Mouse (Mus musculus) adrenal gland, adult 2 months (tissue): ENCODE measurements around the gene Hist1h4k. TPM values are rescaled to one million over a fixed set of nuclear protein-coding genes. Genes with fewer than 3 reads are reported as not detected.

Experiments
- DNase-seq: peaks from one replicate; pipeline ENCODE4 v3.0.0; 2021
- polyA plus RNA-seq: library from polyadenylated mRNA; depleted of rRNA; stranded (reverse); fragments of >200 nt; gene quantifications from 2 replicates; pipeline ENCODE4 v1.2.3, GENCODE M21; 2012
- total RNA-seq, 2 experiments: library from RNA; stranded (reverse); gene quantifications; 2 replicates each; pipeline ENCODE4 v1.2.3; 2021

The Hist1h4k gene
- total and polyA plus RNA-seq, 3 experiments = 12.5 to 101 (median 76.0) TPM

- DNase-seq = no peak
Measured at GRCm38 (mm10) chr13:21755707-21756106, 5.4 kb upstream of the Hist1h4k start.

GRCm38 (mm10) chr13:21754294-21755001 is 4.1 kb upstream of the Hist1h4k start:
- DNase-seq = peak; percentile 25

GRCm38 (mm10) chr13:21753524-21754285 is 3.4 kb upstream of the Hist1h4k start, which contains the start of the genes Hist1h2ak and Hist1h2bn:
Gene Hist1h2ak (minus strand): TSS chr13:21753827.
Gene Hist1h2bn (plus strand): TSS chr13:21754123.
- peak; percentile 84 for DNase-seq

GRCm38 (mm10) chr13:21753051-21753523 is 2.8 kb upstream of the Hist1h4k start:
- DNase-seq = no peak

GRCm38 (mm10) chr13:21752356-21752755 is 2.1 kb upstream of the Hist1h4k start:
- no peak for DNase-seq

- no peak for DNase-seq
Measured at GRCm38 (mm10) chr13:21751827-21752226, 1.5 kb upstream of the Hist1h4k start.

- no peak for DNase-seq
Measured at GRCm38 (mm10) chr13:21751417-21751816, 1.1 kb upstream of the Hist1h4k start.

- DNase-seq = no peak
Measured at GRCm38 (mm10) chr13:21749387-21750158, 732 bp downstream of the Hist1h4k start.

GRCm38 (mm10) chr13:21745006-21745405 is 5.3 kb downstream of the Hist1h4k start:
- DNase-seq = no peak

GRCm38 (mm10) chr13:21734906-21735767 is 15.2 kb downstream of the Hist1h4k start, which contains the start of gene Hist1h4j:
Gene Hist1h4j (plus strand): TSS chr13:21735064.
- DNase-seq = peak; percentile 68

- DNase-seq = peak; percentile 82
Measured at GRCm38 (mm10) chr13:21734010-21734905, 16.0 kb downstream of the Hist1h4k start.

- DNase-seq = no peak
Measured at GRCm38 (mm10) chr13:21733466-21733865, 16.8 kb downstream of the Hist1h4k start.

- DNase-seq = no peak
Measured at GRCm38 (mm10) chr13:21729544-21729943, 20.8 kb downstream of the Hist1h4k start.

- DNase-seq = no peak
Measured at GRCm38 (mm10) chr13:21727948-21728572, 22.2 kb downstream of the Hist1h4k start.

- no peak for DNase-seq
Measured at GRCm38 (mm10) chr13:21722993-21723836, 27.1 kb downstream of the Hist1h4k start.

- DNase-seq = no peak
Measured at GRCm38 (mm10) chr13:21722373-21722925, 27.9 kb downstream of the Hist1h4k start.

GRCm38 (mm10) chr13:21721757-21722372 is 28.4 kb downstream of the Hist1h4k start, which contains the start of gene Hist1h2bm:
Gene Hist1h2bm (plus strand): TSS chr13:21722044.
- peak; percentile 69 for DNase-seq
